Mouse (Mus musculus): ENCODE data around the gene 2810021J22Rik.

2810021J22Rik gene

DNA sequence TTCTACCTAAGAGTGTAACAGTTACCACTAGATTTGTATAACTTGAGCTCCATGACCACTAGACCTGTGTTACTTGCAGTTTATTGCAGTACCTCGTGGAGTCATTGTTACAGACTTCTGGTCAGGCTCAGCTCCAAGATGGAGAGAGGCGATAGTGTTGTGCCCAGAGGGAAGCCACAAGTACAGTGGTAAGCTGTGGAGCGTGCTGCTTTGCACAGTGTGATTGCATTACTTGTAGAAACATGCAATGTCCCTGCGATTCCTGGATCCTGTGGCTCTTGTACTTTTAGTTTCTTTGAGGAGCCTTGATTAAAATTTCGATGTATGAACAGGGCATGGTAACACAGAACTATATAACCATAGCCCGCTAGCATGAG, 926 bp downstream of the 2810021J22Rik start:
- peak overlapping the region; percentile 85 for H3K4me3 ChIP-seq (replicated peaks; ENCODE audit: low read length)
- peaks cover 31% of the 10 kb centered on the region for H3K36me3 ChIP-seq (ENCODE audit: insufficient read depth, low read length)
- peaks cover 12% of the 10 kb centered on the region for H3K4me1 ChIP-seq (replicated peaks; ENCODE audit: low read depth, low read length)
- TF ChIP-seq CTCF (conservative IDR thresholded peaks at IDR 0.05; ENCODE audit: low read length) (no peak), NANOG (IDR thresholded peaks at IDR 0.05; ENCODE audit: borderline replicate concordance, low read length) (no peak), POU5F1 (IDR thresholded peaks at IDR 0.05; ENCODE audit: borderline replicate concordance, low read length) (no peak)
- no peaks in the 10 kb centered on the region for H3K27me3 ChIP-seq (ENCODE audit: insufficient read depth, low read length)
- no peaks in the 10 kb centered on the region for H3K9me3 ChIP-seq (ENCODE audit: low read length)

DNA sequence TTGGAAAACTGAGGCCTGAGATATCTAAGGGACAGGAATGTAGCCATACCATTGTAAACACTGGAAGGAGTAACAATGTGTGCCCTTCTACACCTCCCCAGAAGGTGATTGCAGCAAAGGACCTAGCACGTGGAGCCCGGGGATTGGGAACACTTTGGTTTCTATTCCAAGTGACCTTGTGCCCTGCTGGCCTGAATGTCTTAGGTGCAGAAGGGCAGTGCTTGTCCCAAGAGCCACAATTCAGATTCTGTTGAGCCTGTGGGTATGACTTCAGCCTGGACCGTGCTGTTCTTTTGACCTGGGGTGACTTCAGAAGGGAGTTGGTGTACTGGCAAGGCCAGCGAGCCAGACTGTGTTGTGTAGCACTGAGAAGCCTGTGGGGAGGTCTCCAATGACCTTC, 3.9 kb downstream of the 2810021J22Rik start:
- H3K9me3 ChIP-seq (ENCODE audit: low read length), result no peaks in the 10 kb centered on the region
- no peaks in the 10 kb centered on the region for H3K27me3 ChIP-seq (ENCODE audit: insufficient read depth, low read length)
- H3K4me1 ChIP-seq (replicated peaks; ENCODE audit: low read depth, low read length), result peaks cover 12% of the 10 kb centered on the region
- H3K36me3 ChIP-seq (ENCODE audit: insufficient read depth, low read length), result peaks cover 31% of the 10 kb centered on the region
- H3K4me3 ChIP-seq (replicated peaks; ENCODE audit: low read length), result no peak overlapping the region
- TF ChIP-seq CTCF (conservative IDR thresholded peaks at IDR 0.05; ENCODE audit: low read length) (no peak), POU5F1 (IDR thresholded peaks at IDR 0.05; ENCODE audit: borderline replicate concordance, low read length) (no peak)

DNA sequence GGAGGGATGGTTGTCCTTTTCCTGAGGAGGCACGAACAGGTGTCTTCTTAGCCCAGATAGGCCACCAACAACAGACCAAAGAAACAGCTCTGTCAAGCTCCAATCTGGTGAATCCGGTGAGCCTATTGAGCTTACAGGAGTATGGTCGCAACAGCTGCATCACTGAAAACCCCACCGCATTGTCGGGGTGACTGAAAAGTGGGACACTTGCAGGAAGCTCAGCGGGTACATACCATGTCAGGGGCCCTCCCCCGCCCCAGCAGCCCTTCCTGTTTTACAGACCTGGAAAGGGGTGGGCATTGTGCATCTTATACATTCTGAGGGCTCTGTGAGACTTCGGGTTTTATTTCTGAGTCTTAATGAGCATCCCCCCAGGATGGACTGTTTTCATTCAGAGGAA, 16.7 kb downstream of the 2810021J22Rik start:
- Histone ChIP-seq H3K4me1 (replicated peaks; ENCODE audit: low read depth, low read length) (no peaks in the 10 kb centered on the region), H3K27me3 (ENCODE audit: insufficient read depth, low read length) (no peaks in the 10 kb centered on the region), H3K9me3 (ENCODE audit: low read length) (no peaks in the 10 kb centered on the region), H3K36me3 (ENCODE audit: insufficient read depth, low read length) (peaks cover 44% of the 10 kb centered on the region), H3K4me3 (replicated peaks; ENCODE audit: low read length) (no peak overlapping the region)
- no peak for TF ChIP-seq NANOG (IDR thresholded peaks at IDR 0.05; ENCODE audit: borderline replicate concordance, low read length)
- no peak for TF ChIP-seq CTCF (conservative IDR thresholded peaks at IDR 0.05; ENCODE audit: low read length)
- no peak for TF ChIP-seq POU5F1 (IDR thresholded peaks at IDR 0.05; ENCODE audit: borderline replicate concordance, low read length)

DNA sequence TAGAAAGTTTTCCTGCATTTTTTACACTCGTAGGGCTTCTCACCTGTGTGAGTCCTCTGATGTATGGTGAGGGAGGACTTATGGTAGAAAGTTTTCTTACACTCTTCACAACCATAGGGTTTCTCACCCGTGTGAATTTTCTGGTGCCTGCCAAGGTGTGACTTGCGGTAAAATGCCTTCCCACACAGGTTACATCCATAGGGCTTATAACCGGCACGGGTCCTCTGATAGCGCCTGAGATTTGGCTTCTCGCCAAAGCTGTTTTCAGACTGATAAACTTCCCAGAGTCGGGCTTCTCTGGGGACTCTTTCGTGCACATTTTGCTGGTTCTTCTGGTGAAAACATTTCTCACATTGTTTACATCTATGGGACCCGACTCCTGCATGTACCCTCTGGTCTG, 23.5 kb downstream of the 2810021J22Rik start:
- Histone ChIP-seq H3K4me1 (replicated peaks; ENCODE audit: low read depth, low read length) (peaks cover 7% of the 10 kb centered on the region; the same call in 1 of the 2 replicates), H3K27me3 (ENCODE audit: insufficient read depth, low read length) (no peaks in the 10 kb centered on the region), H3K36me3 (ENCODE audit: insufficient read depth, low read length) (peaks cover 45% of the 10 kb centered on the region), H3K4me3 (replicated peaks; ENCODE audit: low read length) (no peak overlapping the region), H3K9me3 (ENCODE audit: low read length) (no peaks in the 10 kb centered on the region)
- TF ChIP-seq CTCF (conservative IDR thresholded peaks at IDR 0.05; ENCODE audit: low read length) (no peak), NANOG (IDR thresholded peaks at IDR 0.05; ENCODE audit: borderline replicate concordance, low read length) (no peak)

DNA sequence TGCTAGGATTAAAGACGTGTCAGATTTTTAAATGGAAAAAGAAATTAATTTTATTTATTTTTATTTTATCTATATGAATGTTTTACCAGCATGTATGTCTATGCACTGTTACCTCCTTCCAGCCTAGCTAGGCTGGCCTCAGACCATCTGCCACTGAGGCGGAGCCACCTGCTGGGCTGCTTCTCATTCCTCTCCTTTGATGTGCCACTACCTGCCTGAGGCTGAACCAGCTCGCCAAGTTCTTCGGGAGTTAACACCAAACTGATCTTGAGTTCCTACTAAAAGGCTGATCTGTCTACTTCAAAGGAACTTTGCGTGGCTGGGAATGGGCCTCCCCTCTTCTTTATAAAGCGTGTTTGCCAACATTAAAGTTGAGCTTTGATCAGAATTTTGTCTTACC, 27.4 kb downstream of the 2810021J22Rik start:
- peaks cover 69% of the 10 kb centered on the region for H3K36me3 ChIP-seq (ENCODE audit: insufficient read depth, low read length)
- no peak for TF ChIP-seq NANOG (IDR thresholded peaks at IDR 0.05; ENCODE audit: borderline replicate concordance, low read length)
- no peaks in the 10 kb centered on the region for H3K27me3 ChIP-seq (ENCODE audit: insufficient read depth, low read length)
- H3K4me3 ChIP-seq (replicated peaks; ENCODE audit: low read length), result no peak overlapping the region
- H3K9me3 ChIP-seq (ENCODE audit: low read length), result no peaks in the 10 kb centered on the region
- H3K4me1 ChIP-seq (replicated peaks; ENCODE audit: low read depth, low read length), result peaks cover 7% of the 10 kb centered on the region; the same call in 1 of the 2 replicates

DNA sequence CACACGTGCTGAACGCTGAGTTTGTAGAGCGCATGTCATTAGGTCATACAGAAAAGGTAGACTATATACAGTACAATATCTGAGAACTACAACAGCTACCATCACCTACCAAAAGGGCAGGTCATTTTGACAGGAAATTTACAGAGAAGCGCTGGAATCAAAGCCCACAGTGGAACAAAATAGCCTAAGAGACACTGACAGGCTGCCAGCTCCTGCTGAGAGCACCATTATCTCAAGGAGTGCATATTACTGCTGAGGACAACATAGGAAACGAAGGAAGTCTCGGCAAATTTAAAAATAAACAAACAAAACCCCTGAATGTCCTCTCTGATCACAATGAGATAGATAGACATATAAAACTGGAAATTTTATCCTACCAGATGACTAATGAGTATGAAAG, 30.5 kb downstream of the 2810021J22Rik start:
- H3K4me1 ChIP-seq (replicated peaks; ENCODE audit: low read depth, low read length), result peaks cover 7% of the 10 kb centered on the region; the same call in 1 of the 2 replicates
- no peaks in the 10 kb centered on the region for H3K9me3 ChIP-seq (ENCODE audit: low read length)
- H3K27me3 ChIP-seq (ENCODE audit: insufficient read depth, low read length), result no peaks in the 10 kb centered on the region
- TF ChIP-seq NANOG (IDR thresholded peaks at IDR 0.05; ENCODE audit: borderline replicate concordance, low read length) (no peak), POU5F1 (IDR thresholded peaks at IDR 0.05; ENCODE audit: borderline replicate concordance, low read length) (no peak), CTCF (conservative IDR thresholded peaks at IDR 0.05; ENCODE audit: low read length) (no peak)
- peaks cover 63% of the 10 kb centered on the region for H3K36me3 ChIP-seq (ENCODE audit: insufficient read depth, low read length)
- no peak overlapping the region for H3K4me3 ChIP-seq (replicated peaks; ENCODE audit: low read length)

DNA sequence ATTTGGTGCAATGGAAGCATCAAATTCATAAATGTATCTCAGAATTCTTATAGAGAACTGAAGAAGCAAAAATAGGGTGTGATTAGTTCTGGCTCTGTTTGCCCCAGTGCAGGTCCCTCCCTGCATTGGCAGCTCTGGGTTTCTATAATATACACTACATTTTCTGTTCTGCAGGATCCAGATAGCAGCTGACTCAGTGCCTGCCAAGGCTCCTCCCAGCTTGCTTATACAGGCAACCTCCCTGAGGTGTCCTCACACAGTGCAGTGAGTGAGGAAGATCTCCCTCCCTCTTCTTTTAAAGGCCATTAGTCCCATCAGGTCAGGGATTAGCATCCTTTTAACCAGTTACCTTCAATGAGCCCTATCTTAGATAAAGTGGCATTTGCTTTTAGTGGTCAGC, 34.1 kb downstream of the 2810021J22Rik start:
- Histone ChIP-seq H3K36me3 (ENCODE audit: insufficient read depth, low read length) (peaks cover 50% of the 10 kb centered on the region), H3K4me3 (replicated peaks; ENCODE audit: low read length) (no peak overlapping the region), H3K9me3 (ENCODE audit: low read length) (no peaks in the 10 kb centered on the region), H3K27me3 (ENCODE audit: insufficient read depth, low read length) (no peaks in the 10 kb centered on the region), H3K4me1 (replicated peaks; ENCODE audit: low read depth, low read length) (peaks cover 16% of the 10 kb centered on the region)
- TF ChIP-seq NANOG (IDR thresholded peaks at IDR 0.05; ENCODE audit: borderline replicate concordance, low read length) (no peak), POU5F1 (IDR thresholded peaks at IDR 0.05; ENCODE audit: borderline replicate concordance, low read length) (no peak), CTCF (conservative IDR thresholded peaks at IDR 0.05; ENCODE audit: low read length) (no peak)

DNA sequence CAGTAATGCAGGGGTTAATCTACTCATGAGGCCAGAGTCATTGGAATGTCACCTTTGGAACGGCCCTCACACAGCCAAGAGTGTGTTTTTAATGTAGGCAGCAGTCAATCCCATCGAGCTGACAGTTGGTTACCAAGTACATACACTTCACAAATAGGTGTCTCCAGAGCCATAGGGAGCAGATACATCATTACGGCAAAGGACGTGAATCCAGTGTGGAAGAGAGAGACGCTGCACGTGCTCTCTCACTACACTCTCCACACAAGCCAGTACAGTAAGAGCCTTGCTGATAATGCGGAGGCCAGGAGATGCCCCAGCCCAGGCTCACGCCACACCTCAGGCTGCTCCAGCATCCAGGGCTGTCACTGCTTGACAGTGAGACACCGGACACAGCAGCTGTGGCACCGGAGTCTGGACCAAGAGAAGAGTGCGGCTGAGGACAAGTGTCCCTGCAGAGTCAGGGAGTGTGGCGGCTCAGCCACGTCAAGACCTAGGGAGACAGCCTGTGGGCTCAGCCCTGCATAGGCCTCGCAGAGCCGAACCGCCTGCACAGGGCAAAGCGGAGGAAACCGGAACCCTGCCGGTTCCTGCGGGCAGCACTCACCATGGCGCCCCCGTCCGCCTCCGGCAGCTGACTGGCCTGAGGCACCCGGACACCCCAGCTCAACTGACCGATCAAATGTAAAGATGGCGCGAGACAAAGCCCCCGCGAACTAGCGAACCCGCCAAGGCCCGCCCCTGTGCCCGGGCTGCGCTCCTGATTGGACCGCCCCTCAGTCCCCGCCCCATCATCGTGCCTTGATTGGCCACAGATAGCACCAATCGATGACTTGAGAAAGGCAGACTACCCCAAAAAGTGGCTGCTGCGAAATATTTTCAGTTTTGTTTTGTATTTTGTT, 36.7 kb downstream of the 2810021J22Rik start, which contains the start of gene Zfp39:
Zfp39 (minus strand) TSS at position 715 of the 899 bp plus-strand sequence.
- Histone ChIP-seq H3K27me3 (ENCODE audit: insufficient read depth, low read length) (no peaks in the 10 kb centered on the region; the same call in 1 of the 2 replicates), H3K9me3 (ENCODE audit: low read length) (no peaks in the 10 kb centered on the region), H3K4me1 (replicated peaks; ENCODE audit: low read depth, low read length) (peaks cover 16% of the 10 kb centered on the region), H3K36me3 (ENCODE audit: insufficient read depth, low read length) (peaks cover 32% of the 10 kb centered on the region), H3K4me3 (replicated peaks; ENCODE audit: low read length) (peak within 1 kb of the TSS; percentile 87)
- TF ChIP-seq CTCF (conservative IDR thresholded peaks at IDR 0.05; ENCODE audit: low read length) (no peak), POU5F1 (IDR thresholded peaks at IDR 0.05; ENCODE audit: borderline replicate concordance, low read length) (no peak), NANOG (IDR thresholded peaks at IDR 0.05; ENCODE audit: borderline replicate concordance, low read length) (no peak)

DNA sequence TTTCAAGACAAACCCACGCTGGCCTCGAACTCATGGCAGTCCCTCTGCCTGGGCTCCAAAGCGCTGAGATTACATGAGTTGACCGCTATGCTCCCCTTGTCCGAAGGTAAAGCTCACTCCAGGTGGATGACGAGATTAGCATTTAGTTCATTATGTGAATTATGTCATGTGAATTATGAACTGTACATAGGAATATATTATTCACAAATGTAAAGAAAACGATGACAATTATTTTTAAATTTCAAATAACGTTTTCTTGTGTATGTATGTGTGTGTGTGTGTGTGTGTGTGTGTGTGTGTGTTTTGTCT, 37.3 kb downstream of the 2810021J22Rik start:
- Histone ChIP-seq H3K4me3 (replicated peaks; ENCODE audit: low read length) (peak overlapping the region; percentile 87), H3K36me3 (ENCODE audit: insufficient read depth, low read length) (peaks cover 26% of the 10 kb centered on the region), H3K27me3 (ENCODE audit: insufficient read depth, low read length) (peaks cover 4% of the 10 kb centered on the region; the same call in 1 of the 2 replicates), H3K4me1 (replicated peaks; ENCODE audit: low read depth, low read length) (peaks cover 16% of the 10 kb centered on the region), H3K9me3 (ENCODE audit: low read length) (no peaks in the 10 kb centered on the region)
- no peak for TF ChIP-seq NANOG (IDR thresholded peaks at IDR 0.05; ENCODE audit: borderline replicate concordance, low read length)
- TF ChIP-seq POU5F1 (IDR thresholded peaks at IDR 0.05; ENCODE audit: borderline replicate concordance, low read length), result no peak
- TF ChIP-seq CTCF (conservative IDR thresholded peaks at IDR 0.05; ENCODE audit: low read length), result no peak
